In the genomic region with DNA sequence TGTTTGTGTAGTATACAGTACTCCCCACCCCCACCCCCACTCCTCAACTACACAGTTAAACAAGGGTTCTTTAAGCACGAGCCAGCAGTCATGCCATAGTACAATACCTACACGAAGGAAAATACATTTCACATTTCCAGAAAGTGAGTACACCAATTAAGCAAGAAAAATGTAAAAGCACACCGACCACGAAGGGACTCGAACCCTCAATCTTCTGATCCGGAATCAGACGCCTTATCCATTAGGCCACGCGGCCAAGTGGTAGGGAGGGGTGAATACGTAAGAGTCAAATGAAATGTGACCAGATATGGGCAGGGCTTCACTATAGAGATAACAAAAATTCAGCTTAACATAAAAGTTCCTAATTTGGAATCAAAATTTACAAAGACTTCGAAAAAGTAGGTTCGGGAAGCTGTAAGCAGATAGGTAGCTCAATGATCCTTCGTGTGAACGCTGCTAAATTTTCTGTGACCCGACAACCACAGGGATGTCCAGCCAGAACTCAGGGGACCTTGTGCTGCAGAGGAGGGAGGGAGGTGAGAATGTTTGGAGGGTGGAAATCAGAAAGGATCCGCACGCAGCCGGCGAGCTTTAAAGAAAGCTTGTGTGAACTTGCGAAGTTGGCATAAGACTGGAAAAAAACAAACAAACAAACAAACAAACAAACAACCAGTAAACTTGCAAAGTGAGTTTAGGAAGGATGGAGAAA, we compare ENCODE assay signal across 8 mouse cellular contexts. TPM values are rescaled to one million over a fixed set of nuclear protein-coding genes. Genes with fewer than 3 reads are reported as not detected.
DNase-seq lines count a peak whose midpoint lies in the region; ATAC-seq lines count a peak whose summit lies in the region.

No protein-coding gene starts in this region.

- H3K27ac ChIP-seq in hindbrain, embryonic 15.5 days (replicated peaks): no peak overlapping the region

- peak overlapping the region; percentile 56 for H3K4me2 ChIP-seq in hindbrain, embryonic 15.5 days

- H3K4me1 ChIP-seq in erythroblast, embryonic 14.5 days (ENCODE audit: control insufficient read depth): peaks cover 15% of the 10 kb centered on the region
- H3K4me1 ChIP-seq in hindbrain, embryonic 15.5 days (replicated peaks): no peaks in the 10 kb centered on the region

- peak; percentile 70 for DNase-seq in cerebellum, adult 9-11 months
- peak; percentile 41 to 80 for DNase-seq in frontal cortex, postnatal 10 days (ENCODE audit: low spot score in 2 of 2)
- DNase-seq in left cerebral cortex, adult 11 months (ENCODE audit: low spot score): peak; percentile 63
- DNase-seq in lung, postnatal 36 days: peak; percentile 56
- DNase-seq in right cerebral cortex, postnatal 10 days (ENCODE audit: low spot score in 2 of 2): peak; percentile 80 to 86

- H3K36me3 ChIP-seq in erythroblast, embryonic 14.5 days (ENCODE audit: control insufficient read depth): no peaks in the 10 kb centered on the region
- no peaks in the 10 kb centered on the region for H3K36me3 ChIP-seq in hindbrain, embryonic 15.5 days

- WGBS in hindbrain, embryonic 15.5 days: 2% methylated on average over 20 of the region's 20 CpGs

- H3K4me3 ChIP-seq in erythroblast, embryonic 14.5 days (replicated peaks): peak overlapping the region; percentile 56
- peak overlapping the region; percentile 38 for H3K4me3 ChIP-seq in hindbrain, embryonic 15.5 days

- H3K9me3 ChIP-seq in erythroblast, embryonic 14.5 days (ENCODE audit: control insufficient read depth, low read length): peaks cover 16% of the 10 kb centered on the region
- H3K9me3 ChIP-seq in hindbrain, embryonic 15.5 days: peaks cover 4% of the 10 kb centered on the region; the same call in 1 of the 2 replicates

- no peak overlapping the region for H3K9ac ChIP-seq in hindbrain, embryonic 15.5 days

- H3K27me3 ChIP-seq in erythroblast, embryonic 14.5 days (ENCODE audit: control insufficient read depth): peaks cover 24% of the 10 kb centered on the region
- 0 out of 2 replicates have a peak, but pooled peaks cover 10% of the 10 kb centered on the region for H3K27me3 ChIP-seq in hindbrain, embryonic 15.5 days

- no peak for ATAC-seq in erythroblast, adult 5-6 weeks (replicated peaks; ENCODE audit: low FRiP score, poor library complexity, severe bottlenecking)
- peak; percentile 86 for ATAC-seq in hindbrain, embryonic 15.5 days (ENCODE audit: low FRiP score, low read depth)

RNA-seq across cellular contexts. Expression of gene Trim27, which starts 36.2 kb away (rescaled TPM):
- 7.6 and 8.7 TPM in 2 replicates for polyA plus RNA-seq in erythroblast, embryonic 14.5 days (2012)
- 11.9 and 18.4 TPM in 2 replicates for total RNA-seq in erythroblast, adult 5-6 weeks (2015; ENCODE audit: low replicate concordance)
- total RNA-seq in erythroblast, adult 5-6 weeks (2017; ENCODE audit: low replicate concordance): 37.4 and 42.5 TPM in 2 replicates
- polyA plus RNA-seq in hindbrain, embryonic 15.5 days (2015; fragmentation: Nextera tagmentation; extraction: Ambion mirVana): 84.3 and 84.8 TPM in 2 replicates
